Mouse (Mus musculus): ENCODE measurements at regions not wholly inside any gene's neighbourhood (a gene's known extent, or its start where the extent isn't known, plus 50 kb on each side); places are given as distances from the start of the nearest gene placed in this dataset.

GRCm38 (mm10) chr1:16007809-16008208, 85.3 kb downstream of the 4930444P10Rik start:
- TF ChIP-seq POLR2A (IDR thresholded peaks at IDR 0.05; ENCODE audit: borderline replicate concordance, insufficient read depth, low read length) (no peak), CTCF (IDR thresholded peaks at IDR 0.05; ENCODE audit: borderline replicate concordance, insufficient read depth, low read depth, low read length) (no peak)
